Mouse (Mus musculus) embryonic facial prominence, embryonic 10.5 days (tissue): ENCODE results near the gene Crebl2. TPM values are rescaled to one million over a fixed set of nuclear protein-coding genes. Genes with fewer than 3 reads are reported as not detected.

Experiments
- DNase-seq: peaks from one replicate; pipeline ENCODE4 v3.0.0-alpha.2; 2017; ENCODE audit warnings: low spot score
- H3K27ac ChIP-seq: fragments of 300-500 bp; sonication (generic); replicated peaks from 2 replicates; pipeline ENCODE4 v1.5.1; 2016; ENCODE audit warnings: mild to moderate bottlenecking
- H3K27me3 ChIP-seq: fragments of 300-500 bp; sonication (generic); replicated peaks from 2 replicates; pipeline ENCODE4 v1.6.1; 2016; ENCODE audit warnings: low read depth, mild to moderate bottlenecking; ENCODE audit not compliant: poor library complexity, severe bottlenecking
- H3K36me3 ChIP-seq: fragments of 300-500 bp; sonication (generic); replicated peaks from 2 replicates; pipeline ENCODE4 v1.6.1; 2016; ENCODE audit warnings: mild to moderate bottlenecking, moderate library complexity
- H3K4me1 ChIP-seq: fragments of 300-500 bp; sonication (generic); 2 replicates; pipeline ENCODE4 v1.6.1; 2016
- H3K4me3 ChIP-seq: fragments of 300-500 bp; sonication (generic); 2 replicates; pipeline ENCODE4 v1.5.1; 2016; ENCODE audit warnings: mild to moderate bottlenecking, moderate library complexity
- H3K9me3 ChIP-seq: fragments of 300-500 bp; sonication (generic); 2 replicates; pipeline ENCODE4 v1.6.1; 2016; ENCODE audit warnings: mild to moderate bottlenecking
- WGBS: fragments of 180-500 bp; shearing (Covaris S2); methylation state at CpG from one replicate; pipeline ENCODE4 v1.1.7; 2016; 5-methylcytosine and 5-hydroxymethylcytosine counted together
- polyA plus RNA-seq: library from polyadenylated mRNA; unstranded; fragments of >200 nt; fragmentation: Nextera tagmentation; extraction: Ambion mirVana; gene quantifications from 2 replicates; pipeline ENCODE4 v1.2.1, GENCODE M21; 2016

The Crebl2 gene
- polyA plus RNA-seq, 1 experiment from 2014 or later, result 1.2 TPM

GRCm38 (mm10) chr6:134862671-134863104 lies 32.7 kb downstream of the Crebl2 start:
- H3K4me1 ChIP-seq, result peaks cover 20% of the 10 kb centered on the region
- H3K27me3 ChIP-seq, result no peaks in the 10 kb centered on the region
- peak overlapping the region; percentile 72 for H3K27ac ChIP-seq
- WGBS, result 36% methylated on average over 13 of the region's 13 CpGs
- DNase-seq, result peak; percentile 65
- H3K9me3 ChIP-seq, result no peaks in the 10 kb centered on the region
- peak overlapping the region; percentile 47 for H3K4me3 ChIP-seq
- peaks cover 4% of the 10 kb centered on the region for H3K36me3 ChIP-seq

GRCm38 (mm10) chr6:134863146-134863545 lies 33.2 kb downstream of the Crebl2 start:
- H3K4me3 ChIP-seq, result peak overlapping the region; percentile 47
- 2% methylated on average over 19 of the region's 19 CpGs for WGBS
- peak; percentile 98 for DNase-seq
- H3K4me1 ChIP-seq, result peaks cover 20% of the 10 kb centered on the region
- H3K36me3 ChIP-seq, result peaks cover 8% of the 10 kb centered on the region
- peak overlapping the region; percentile 72 for H3K27ac ChIP-seq
- H3K27me3 ChIP-seq, result no peaks in the 10 kb centered on the region
- H3K9me3 ChIP-seq, result no peaks in the 10 kb centered on the region

GRCm38 (mm10) chr6:134866113-134866512 lies 36.2 kb downstream of the Crebl2 start:
- 93% methylated on average over 7 of the region's 7 CpGs for WGBS
- Histone ChIP-seq H3K27ac (no peak overlapping the region), H3K9me3 (no peaks in the 10 kb centered on the region), H3K4me3 (no peak overlapping the region), H3K4me1 (peaks cover 15% of the 10 kb centered on the region), H3K36me3 (peaks cover 35% of the 10 kb centered on the region), H3K27me3 (no peaks in the 10 kb centered on the region)
- no peak for DNase-seq

GRCm38 (mm10) chr6:134867325-134867724 lies 37.4 kb downstream of the Crebl2 start:
- no peak for DNase-seq
- no peaks in the 10 kb centered on the region for H3K27me3 ChIP-seq
- H3K4me1 ChIP-seq, result peaks cover 8% of the 10 kb centered on the region
- H3K36me3 ChIP-seq, result peaks cover 35% of the 10 kb centered on the region
- 91% methylated on average over 3 of the region's 3 CpGs for WGBS
- no peaks in the 10 kb centered on the region for H3K9me3 ChIP-seq
- no peak overlapping the region for H3K27ac ChIP-seq
- no peak overlapping the region for H3K4me3 ChIP-seq

GRCm38 (mm10) chr6:134870209-134870742 lies 40.3 kb downstream of the Crebl2 start:
- Histone ChIP-seq H3K9me3 (no peaks in the 10 kb centered on the region), H3K36me3 (peaks cover 35% of the 10 kb centered on the region), H3K27me3 (no peaks in the 10 kb centered on the region), H3K4me1 (no peaks in the 10 kb centered on the region), H3K4me3 (no peak overlapping the region), H3K27ac (no peak overlapping the region)
- no peak for DNase-seq
- WGBS, result 94% methylated on average over 12 of the region's 12 CpGs

GRCm38 (mm10) chr6:134870887-134871286 lies 40.9 kb downstream of the Crebl2 start:
- H3K36me3 ChIP-seq, result peaks cover 35% of the 10 kb centered on the region
- H3K27ac ChIP-seq, result no peak overlapping the region
- no peak for DNase-seq
- H3K4me1 ChIP-seq, result no peaks in the 10 kb centered on the region
- no peaks in the 10 kb centered on the region for H3K9me3 ChIP-seq
- H3K4me3 ChIP-seq, result no peak overlapping the region
- H3K27me3 ChIP-seq, result no peaks in the 10 kb centered on the region
- 93% methylated on average over 4 of the region's 4 CpGs for WGBS

- H3K36me3 ChIP-seq, result peaks cover 38% of the 10 kb centered on the region
Observed at GRCm38 (mm10) chr6:134872236-134872635, 42.3 kb downstream of the Crebl2 start.

GRCm38 (mm10) chr6:134873018-134873417 lies 43.1 kb downstream of the Crebl2 start:
- DNase-seq, result no peak
- Histone ChIP-seq H3K9me3 (no peaks in the 10 kb centered on the region), H3K27me3 (no peaks in the 10 kb centered on the region), H3K4me1 (no peaks in the 10 kb centered on the region), H3K27ac (no peak overlapping the region), H3K4me3 (no peak overlapping the region), H3K36me3 (peaks cover 31% of the 10 kb centered on the region)
- WGBS, result 85% methylated on average over 2 of the region's 2 CpGs

More at GRCm38 (mm10) chr6:134872236-134872635, 42.3 kb downstream of the Crebl2 start:
- WGBS, result 86% methylated on average over 2 of the region's 2 CpGs
- Histone ChIP-seq H3K9me3 (no peaks in the 10 kb centered on the region), H3K4me3 (no peak overlapping the region), H3K27me3 (no peaks in the 10 kb centered on the region), H3K27ac (no peak overlapping the region), H3K4me1 (no peaks in the 10 kb centered on the region)
- DNase-seq, result no peak

- 86% methylated on average over 6 of the region's 6 CpGs for WGBS
Observed at GRCm38 (mm10) chr6:134876795-134877194, 46.8 kb downstream of the Crebl2 start.

GRCm38 (mm10) chr6:134877276-134877675 lies 47.3 kb downstream of the Crebl2 start:
- WGBS, result 87% methylated on average over 4 of the region's 4 CpGs
- no peak for DNase-seq
- Histone ChIP-seq H3K9me3 (no peaks in the 10 kb centered on the region), H3K27ac (no peak overlapping the region), H3K27me3 (no peaks in the 10 kb centered on the region), H3K4me3 (no peak overlapping the region), H3K4me1 (peaks cover 11% of the 10 kb centered on the region), H3K36me3 (peaks cover 7% of the 10 kb centered on the region; the same call in 1 of the 2 replicates)

More at GRCm38 (mm10) chr6:134876795-134877194, 46.8 kb downstream of the Crebl2 start:
- H3K27me3 ChIP-seq, result no peaks in the 10 kb centered on the region
- DNase-seq, result no peak
- H3K4me1 ChIP-seq, result peaks cover 11% of the 10 kb centered on the region
- peaks cover 3% of the 10 kb centered on the region; the same call in 1 of the 2 replicates for H3K36me3 ChIP-seq
- H3K4me3 ChIP-seq, result no peak overlapping the region
- H3K9me3 ChIP-seq, result no peaks in the 10 kb centered on the region
- H3K27ac ChIP-seq, result no peak overlapping the region

- Histone ChIP-seq H3K9me3 (no peaks in the 10 kb centered on the region), H3K27ac (no peak overlapping the region), H3K27me3 (no peaks in the 10 kb centered on the region), H3K36me3 (peaks cover 8% of the 10 kb centered on the region; the same call in 1 of the 2 replicates), H3K4me1 (peaks cover 11% of the 10 kb centered on the region), H3K4me3 (no peak overlapping the region)
- 81% methylated on average over 1 of the region's 1 CpGs for WGBS
- DNase-seq, result no peak
Observed at GRCm38 (mm10) chr6:134877892-134878291, 47.9 kb downstream of the Crebl2 start.

GRCm38 (mm10) chr6:134879556-134879955 lies 49.6 kb downstream of the Crebl2 start:
- H3K4me1 ChIP-seq, result peaks cover 11% of the 10 kb centered on the region
- WGBS, result 89% methylated on average over 5 of the region's 5 CpGs
- no peaks in the 10 kb centered on the region for H3K9me3 ChIP-seq

GRCm38 (mm10) chr6:134880046-134880445 lies 50.1 kb downstream of the Crebl2 start:
- Histone ChIP-seq H3K4me1 (peaks cover 11% of the 10 kb centered on the region), H3K36me3 (peaks cover 8% of the 10 kb centered on the region; the same call in 1 of the 2 replicates), H3K9me3 (no peaks in the 10 kb centered on the region), H3K27ac (no peak overlapping the region), H3K27me3 (no peaks in the 10 kb centered on the region), H3K4me3 (no peak overlapping the region)
- WGBS, result 75% methylated on average over 2 of the region's 2 CpGs
- no peak for DNase-seq

More at GRCm38 (mm10) chr6:134879556-134879955, 49.6 kb downstream of the Crebl2 start:
- Histone ChIP-seq H3K4me3 (no peak overlapping the region), H3K27ac (no peak overlapping the region), H3K36me3 (peaks cover 8% of the 10 kb centered on the region; the same call in 1 of the 2 replicates), H3K27me3 (no peaks in the 10 kb centered on the region)
- DNase-seq, result no peak
